Mouse (Mus musculus): ENCODE measurements around the gene Gm10260. TPM values are rescaled to one million over a fixed set of nuclear protein-coding genes. Genes with fewer than 3 reads are reported as not detected.

The Gm10260 gene
- 5.5 and 10.3 TPM in 2 replicates for polyA plus RNA-seq (2015; fragmentation: Nextera tagmentation; extraction: Ambion mirVana)

- 96% methylated on average over 10 of the region's 11 CpGs for WGBS
- ATAC-seq (replicated peaks; ENCODE audit: low FRiP score, low read depth) (no peak), DNase-seq (ENCODE audit: low spot score) (no peak)
- peaks cover 7% of the 10 kb centered on the region; the same call in 1 of the 2 replicates for H3K4me1 ChIP-seq (replicated peaks; ENCODE audit: insufficient read depth, low read length)
- no peak for TF ChIP-seq CTCF (IDR thresholded peaks at IDR 0.05; ENCODE audit: low read depth)
- no peak within 1 kb of the TSS for H3K9ac ChIP-seq (ENCODE audit: low read depth, low read length)
- no peaks in the 10 kb centered on the region for H3K27me3 ChIP-seq (ENCODE audit: insufficient read depth, low read length)
- H3K4me3 ChIP-seq (replicated peaks; ENCODE audit: low read depth, low read length): no peak within 1 kb of the TSS
- no peaks in the 10 kb centered on the region for H3K9me3 ChIP-seq (replicated peaks; ENCODE audit: low read length)
- H3K27ac ChIP-seq: no peak within 1 kb of the TSS
- H3K4me2 ChIP-seq (ENCODE audit: low read length): no peak within 1 kb of the TSS
- H3K36me3 ChIP-seq (ENCODE audit: insufficient read depth, low read length): no peaks in the 10 kb centered on the region
Observed at GRCm38 (mm10) chr13:97760532-97760931, at the start of gene Gm10260. TSS of gene Gm10260 (minus strand) at chr13:97760632.

- ATAC-seq (replicated peaks; ENCODE audit: low FRiP score, low read depth) (no peak), DNase-seq (ENCODE audit: low spot score) (peak; percentile 72)
- Histone ChIP-seq H3K4me3 (replicated peaks; ENCODE audit: low read depth, low read length) (no peak overlapping the region), H3K9me3 (replicated peaks; ENCODE audit: low read length) (no peaks in the 10 kb centered on the region), H3K9ac (ENCODE audit: low read depth, low read length) (no peak overlapping the region), H3K36me3 (ENCODE audit: insufficient read depth, low read length) (no peaks in the 10 kb centered on the region), H3K4me1 (replicated peaks; ENCODE audit: insufficient read depth, low read length) (no peaks in the 10 kb centered on the region), H3K27ac (no peak overlapping the region), H3K27me3 (ENCODE audit: insufficient read depth, low read length) (no peaks in the 10 kb centered on the region), H3K4me2 (ENCODE audit: low read length) (no peak overlapping the region)
- no peak for TF ChIP-seq CTCF (IDR thresholded peaks at IDR 0.05; ENCODE audit: low read depth)
- WGBS: 78% methylated on average over 4 of the region's 4 CpGs
Observed at GRCm38 (mm10) chr13:97809828-97810227, 49.4 kb upstream of the Gm10260 start.

GRCm38 (mm10) chr13:97805907-97806306 lies 45.5 kb upstream of the Gm10260 start:
- H3K36me3 ChIP-seq (ENCODE audit: insufficient read depth, low read length): no peaks in the 10 kb centered on the region
- H3K27ac ChIP-seq: no peak overlapping the region
- DNase-seq (ENCODE audit: low spot score): no peak
- WGBS: 64% methylated on average over 9 of the region's 9 CpGs
- no peak for ATAC-seq (replicated peaks; ENCODE audit: low FRiP score, low read depth)
- H3K4me3 ChIP-seq (replicated peaks; ENCODE audit: low read depth, low read length): no peak overlapping the region
- H3K4me1 ChIP-seq (replicated peaks; ENCODE audit: insufficient read depth, low read length): no peaks in the 10 kb centered on the region
- H3K9ac ChIP-seq (ENCODE audit: low read depth, low read length): no peak overlapping the region
- no peak overlapping the region for H3K4me2 ChIP-seq (ENCODE audit: low read length)
- H3K27me3 ChIP-seq (ENCODE audit: insufficient read depth, low read length): no peaks in the 10 kb centered on the region
- no peaks in the 10 kb centered on the region for H3K9me3 ChIP-seq (replicated peaks; ENCODE audit: low read length)
- TF ChIP-seq CTCF (IDR thresholded peaks at IDR 0.05; ENCODE audit: low read depth): no peak

GRCm38 (mm10) chr13:97802386-97802785 lies 42.0 kb upstream of the Gm10260 start:
- 71% methylated on average over 4 of the region's 4 CpGs for WGBS
- no peak overlapping the region for H3K4me3 ChIP-seq (replicated peaks; ENCODE audit: low read depth, low read length)
- no peaks in the 10 kb centered on the region for H3K9me3 ChIP-seq (replicated peaks; ENCODE audit: low read length)
- ATAC-seq (replicated peaks; ENCODE audit: low FRiP score, low read depth): no peak
- no peaks in the 10 kb centered on the region for H3K36me3 ChIP-seq (ENCODE audit: insufficient read depth, low read length)
- TF ChIP-seq CTCF (IDR thresholded peaks at IDR 0.05; ENCODE audit: low read depth): no peak
- H3K4me2 ChIP-seq (ENCODE audit: low read length): no peak overlapping the region
- H3K9ac ChIP-seq (ENCODE audit: low read depth, low read length): no peak overlapping the region
- no peak for DNase-seq (ENCODE audit: low spot score)
- no peaks in the 10 kb centered on the region for H3K4me1 ChIP-seq (replicated peaks; ENCODE audit: insufficient read depth, low read length)
- no peak overlapping the region for H3K27ac ChIP-seq
- H3K27me3 ChIP-seq (ENCODE audit: insufficient read depth, low read length): no peaks in the 10 kb centered on the region

DNA sequence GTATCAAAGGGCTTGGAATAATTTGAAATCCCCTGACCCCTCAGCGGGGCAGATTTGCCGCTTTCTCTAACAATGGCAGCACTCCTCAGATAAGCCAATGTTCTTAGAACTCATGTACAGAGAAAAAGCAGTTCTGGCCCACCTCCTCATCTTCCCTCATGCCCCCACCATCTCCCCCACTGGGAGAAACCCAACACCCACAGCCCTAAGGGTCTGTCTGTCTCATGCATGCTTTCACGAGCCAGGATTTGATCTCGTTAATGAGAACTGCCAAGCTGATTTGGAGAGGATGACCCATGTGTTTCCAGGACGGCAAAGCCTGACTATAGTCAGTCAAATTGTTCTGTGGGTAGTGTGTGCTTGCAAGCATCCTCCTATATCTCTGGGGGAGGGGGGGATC lies 37.0 kb upstream of the Gm10260 start:
- Histone ChIP-seq H3K9me3 (replicated peaks; ENCODE audit: low read length) (no peaks in the 10 kb centered on the region), H3K4me3 (replicated peaks; ENCODE audit: low read depth, low read length) (no peak overlapping the region), H3K4me2 (ENCODE audit: low read length) (no peak overlapping the region), H3K27me3 (ENCODE audit: insufficient read depth, low read length) (no peaks in the 10 kb centered on the region), H3K9ac (ENCODE audit: low read depth, low read length) (no peak overlapping the region), H3K27ac (no peak overlapping the region), H3K36me3 (ENCODE audit: insufficient read depth, low read length) (no peaks in the 10 kb centered on the region), H3K4me1 (replicated peaks; ENCODE audit: insufficient read depth, low read length) (no peaks in the 10 kb centered on the region)
- 67% methylated on average over 5 of the region's 5 CpGs for WGBS
- DNase-seq (ENCODE audit: low spot score): no peak
- ATAC-seq (replicated peaks; ENCODE audit: low FRiP score, low read depth): no peak
- TF ChIP-seq CTCF (IDR thresholded peaks at IDR 0.05; ENCODE audit: low read depth): no peak

GRCm38 (mm10) chr13:97794780-97795179 lies 34.3 kb upstream of the Gm10260 start:
- Histone ChIP-seq H3K36me3 (ENCODE audit: insufficient read depth, low read length) (no peaks in the 10 kb centered on the region), H3K9ac (ENCODE audit: low read depth, low read length) (no peak overlapping the region), H3K4me2 (ENCODE audit: low read length) (no peak overlapping the region), H3K27me3 (ENCODE audit: insufficient read depth, low read length) (no peaks in the 10 kb centered on the region), H3K4me1 (replicated peaks; ENCODE audit: insufficient read depth, low read length) (0 out of 2 replicates have a peak, but pooled peaks cover 4% of the 10 kb centered on the region), H3K4me3 (replicated peaks; ENCODE audit: low read depth, low read length) (no peak overlapping the region), H3K9me3 (replicated peaks; ENCODE audit: low read length) (no peaks in the 10 kb centered on the region), H3K27ac (no peak overlapping the region)
- ATAC-seq (replicated peaks; ENCODE audit: low FRiP score, low read depth): no peak
- DNase-seq (ENCODE audit: low spot score): no peak
- WGBS: 75% methylated on average over 1 of the region's 1 CpGs
- no peak for TF ChIP-seq CTCF (IDR thresholded peaks at IDR 0.05; ENCODE audit: low read depth)

DNA sequence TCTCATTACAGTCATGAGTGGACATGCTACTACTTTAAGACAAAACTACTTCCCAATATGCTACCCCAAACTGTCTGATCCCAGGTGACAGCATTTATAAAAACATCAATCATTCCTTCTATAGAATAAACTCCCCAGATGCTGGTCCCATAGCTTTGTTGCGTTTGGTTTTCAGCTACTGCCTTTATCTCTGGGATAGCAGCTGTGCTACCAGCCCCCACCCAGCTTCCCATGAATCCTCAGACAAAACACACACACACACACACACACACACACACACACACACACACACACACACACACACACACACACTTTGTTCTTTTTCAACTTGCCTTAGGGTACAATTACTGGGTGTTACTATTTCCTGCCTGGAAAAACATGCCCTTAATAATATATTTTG lies 33.5 kb upstream of the Gm10260 start:
- WGBS: 75% methylated on average over 1 of the region's 1 CpGs
- no peaks in the 10 kb centered on the region for H3K27me3 ChIP-seq (ENCODE audit: insufficient read depth, low read length)
- no peak for TF ChIP-seq CTCF (IDR thresholded peaks at IDR 0.05; ENCODE audit: low read depth)
- no peak for ATAC-seq (replicated peaks; ENCODE audit: low FRiP score, low read depth)
- H3K4me3 ChIP-seq (replicated peaks; ENCODE audit: low read depth, low read length): no peak overlapping the region
- H3K9ac ChIP-seq (ENCODE audit: low read depth, low read length): no peak overlapping the region
- no peaks in the 10 kb centered on the region for H3K36me3 ChIP-seq (ENCODE audit: insufficient read depth, low read length)
- H3K27ac ChIP-seq: no peak overlapping the region
- H3K4me2 ChIP-seq (ENCODE audit: low read length): no peak overlapping the region
- H3K9me3 ChIP-seq (replicated peaks; ENCODE audit: low read length): no peaks in the 10 kb centered on the region
- no peak for DNase-seq (ENCODE audit: low spot score)
- H3K4me1 ChIP-seq (replicated peaks; ENCODE audit: insufficient read depth, low read length): 0 out of 2 replicates have a peak, but pooled peaks cover 4% of the 10 kb centered on the region

All from kidney, postnatal 0 days (tissue).